Mouse (Mus musculus) erythroblast, embryonic 14.5 days (primary cell): Measurements from ENCODE around the gene Ltn1.

Experiments used
- GATA1 ChIP-seq: IDR thresholded peaks from 2 replicates; pipeline ENCODE4 v1.6.1; 2012; ENCODE audit warnings: low read length, inconsistent platforms, mixed read lengths
- TAL1 ChIP-seq: IDR thresholded peaks from 3 replicates; pipeline ENCODE4 v1.6.1; 2012; ENCODE audit warnings: low read length, inconsistent platforms, mixed read lengths

- TF ChIP-seq TAL1 = no peak
- TF ChIP-seq GATA1 = no peak
Measured at GRCm38 (mm10) chr16:87387444-87387977, 44.9 kb downstream of the Ltn1 start.
